23 mouse cellular contexts compared by ENCODE assay signal in the genomic region with DNA sequence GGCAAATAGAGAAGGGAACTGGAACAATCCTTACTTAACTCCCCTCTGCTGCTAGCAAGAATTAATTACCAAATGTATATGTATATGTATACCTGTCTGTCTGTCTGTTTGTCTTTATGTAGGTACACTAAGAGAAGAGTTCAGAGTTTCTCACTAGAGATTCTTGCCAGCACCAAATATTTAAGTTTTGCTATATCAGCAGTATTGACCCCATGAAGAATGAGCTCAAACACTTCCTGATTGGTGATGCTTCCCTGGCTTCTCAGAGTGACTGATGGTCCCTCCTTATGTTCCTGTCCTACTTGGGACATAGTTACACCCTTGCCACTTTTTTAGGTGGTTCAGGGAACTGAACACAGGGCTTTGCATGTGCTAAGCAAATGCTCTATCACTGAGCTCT.
DNase-seq lines count a peak whose midpoint lies in the region; ATAC-seq and TF ChIP-seq lines count a peak whose summit lies in the region.
"Had no signal": no experiment of that assay in that cellular context is flagged by ENCODE, and none has a peak within 500 bp of the region (broad histone marks: within the 10 kb centered on the region; RNA-seq: fewer than 3 reads in every experiment).

No protein-coding gene starts in this region.

- in situ Hi-C loops in CH12.LX (cut with MboI; ENCODE audit: low pct_ligation_motif_present, low pct_unique_long_range_greater_than_20kb, low sequenced_read_pairs) (no loop called here), ES-E14 (cut with MboI; ENCODE audit: low sequenced_read_pairs in 2 of 2, unreplicated experiment in 2 of 2) (no loop called here)

- H3K4me2 ChIP-seq in CH12.LX (ENCODE audit: insufficient read depth, low read depth, poor library complexity, severe bottlenecking) = no peak overlapping the region

- no peak overlapping the region for H3K9ac ChIP-seq in CH12.LX (ENCODE audit: insufficient read depth, low read depth)
- no peak overlapping the region for H3K9ac ChIP-seq in ES-E14 (ENCODE audit: insufficient read depth, low read depth, low read length, poor library complexity, severe bottlenecking)
- no peak overlapping the region for H3K9ac ChIP-seq in MEL (ENCODE audit: control insufficient read depth, low read depth, low read length, poor library complexity, severe bottlenecking)

- dilution Hi-C loops in CH12.LX (cut with MboI; ENCODE audit: extremely low pct_ligation_motif_present, extremely low pct_unique_long_range_greater_than_20kb, low sequenced_read_pairs) = no loop called here

- no peak for TF ChIP-seq POLR2A in CH12.LX (IDR thresholded peaks at IDR 0.05; ENCODE audit: low read depth, low read length)
- TF ChIP-seq POLR2A in MEL (IDR thresholded peaks at IDR 0.05; ENCODE audit: control insufficient read depth in 1 of 2, insufficient read depth in 1 of 2, low read depth in 1 of 2, low read length in 2 of 2, poor library complexity in 1 of 2) = no peak

- TF ChIP-seq CTCF in CH12.LX (conservative IDR thresholded peaks at IDR 0.05 in 1 of 2, IDR thresholded peaks at IDR 0.05 in 1 of 2; ENCODE audit: low read depth in 2 of 2, low read length in 2 of 2) (no peak), MEL (IDR thresholded peaks at IDR 0.05 in 2 of 3, conservative IDR thresholded peaks at IDR 0.05 in 1 of 3; ENCODE audit: control insufficient read depth in 1 of 3, insufficient read depth in 1 of 3, low read depth in 2 of 3, low read length in 3 of 3, poor library complexity in 1 of 3, severe bottlenecking in 1 of 3) (no peak)

- DNase-seq in CH12.LX (ENCODE audit: extremely low read depth) (no peak), ES-E14 (ENCODE audit: low read depth, low spot score) (no peak), MEL (ENCODE audit: low read depth, low spot score) (no peak)
- DNase-seq in thymus, adult 18-20 months = no peak
- no peak for DNase-seq in thymus, postnatal 10 days (ENCODE audit: low spot score in 2 of 2)
- DNase-seq: adrenal gland, adult 2 months; adrenal gland, adult 8-10 months; adrenal gland, postnatal 10 days; adrenal gland, postnatal 14 days; adrenal gland, postnatal 25 days; adrenal gland, postnatal 36 days; B cell, adult 2 months; cerebellum, adult 11 months; cerebellum, adult 11-12 months; cerebellum, adult 18-20 months; cerebellum, adult 2 months; cerebellum, adult 8-10 months; cerebellum, adult 9-10 months had no signal

- TF ChIP-seq EP300 in CH12.LX (IDR thresholded peaks at IDR 0.05; ENCODE audit: low read length) (no peak), MEL (IDR thresholded peaks at IDR 0.05; ENCODE audit: low read depth in 1 of 2, low read length in 2 of 2) (no peak)

- H3K79me2 ChIP-seq in CH12.LX (replicated peaks; ENCODE audit: control insufficient read depth, extremely low read depth, insufficient read depth, poor library complexity, severe bottlenecking) (no peaks in the 10 kb centered on the region), MEL (ENCODE audit: control insufficient read depth, insufficient read depth, low read length, poor library complexity) (no peaks in the 10 kb centered on the region)

- H3K4me1 ChIP-seq in CH12.LX (ENCODE audit: control insufficient read depth in 1 of 2, insufficient read depth in 2 of 2) (no peaks in the 10 kb centered on the region), ES-E14 (ENCODE audit: control insufficient read depth in 2 of 2, insufficient read depth in 2 of 2, low read length in 2 of 2, poor library complexity in 1 of 2) (peaks cover 0 to 1% of the 10 kb centered on the region in 2 experiments; a peak in 1 of 4 replicates), MEL (ENCODE audit: control insufficient read depth in 1 of 2, insufficient read depth in 2 of 2, low read length in 2 of 2) (peaks cover 5 to 9% of the 10 kb centered on the region in 2 experiments)

- H3K36me3 ChIP-seq in CH12.LX (replicated peaks in 1 of 2; ENCODE audit: control insufficient read depth in 1 of 2, insufficient read depth in 1 of 2, low read length in 1 of 2) (peaks cover 5 to 27% of the 10 kb centered on the region in 2 experiments), ES-E14 (ENCODE audit: control insufficient read depth, insufficient read depth, low read length, poor library complexity, severe bottlenecking) (no peaks in the 10 kb centered on the region), MEL (ENCODE audit: control insufficient read depth in 1 of 2, insufficient read depth in 2 of 2, low read length in 2 of 2) (peaks cover 4 to 11% of the 10 kb centered on the region in 2 experiments)

- TF ChIP-seq RAD21 in CH12.LX (IDR thresholded peaks at IDR 0.05; ENCODE audit: low read depth, low read length) (no peak), MEL (IDR thresholded peaks at IDR 0.05; ENCODE audit: low read depth, low read length) (no peak)

- H3K9me3 ChIP-seq in CH12.LX (replicated peaks; ENCODE audit: low read length) (no peaks in the 10 kb centered on the region), ES-E14 (ENCODE audit: control insufficient read depth, insufficient read depth, low read depth, low read length) (no peaks in the 10 kb centered on the region), MEL (replicated peaks; ENCODE audit: insufficient read depth, low read length) (no peaks in the 10 kb centered on the region)

- ATAC-seq in erythroblast, adult 5-6 weeks (replicated peaks; ENCODE audit: low FRiP score, poor library complexity, severe bottlenecking) = 0 out of 2 replicates have a peak, but pooled peaks have one; percentile 24
- no peak for ATAC-seq in inflammation-experienced regulatory T-cells, adult 6 months
- ATAC-seq in activated CD4-positive, CD25-positive, alpha-beta regulatory T cell, adult 4 months = no peak
- ATAC-seq: CD4-positive, CD25-positive, alpha-beta regulatory T cell, adult 4 months; Patski had no signal

- H3K27ac ChIP-seq in CH12.LX (ENCODE audit: insufficient read depth, low read depth) = no peak overlapping the region
- H3K27ac ChIP-seq in ES-E14 (ENCODE audit: insufficient read depth, low read depth, low read length, poor library complexity, severe bottlenecking) = no peak overlapping the region
- H3K27ac ChIP-seq in MEL (ENCODE audit: control insufficient read depth, low read depth, low read length) = no peak overlapping the region

- H3K4me3 ChIP-seq in CH12.LX (replicated peaks in 1 of 3; ENCODE audit: low read depth in 2 of 3, low read length in 2 of 3, poor library complexity in 1 of 3) (no peak overlapping the region), ES-E14 (ENCODE audit: insufficient read depth in 1 of 2, low read depth in 1 of 2, low read length in 2 of 2, poor library complexity in 1 of 2, severe bottlenecking in 1 of 2) (no peak overlapping the region), MEL (ENCODE audit: control insufficient read depth in 1 of 2, insufficient read depth in 1 of 2, low read depth in 2 of 2, low read length in 2 of 2) (no peak overlapping the region)

- H3K27me3 ChIP-seq in CH12.LX (replicated peaks) = no peaks in the 10 kb centered on the region
- no peaks in the 10 kb centered on the region for H3K27me3 ChIP-seq in MEL (ENCODE audit: control insufficient read depth in 1 of 2, insufficient read depth in 2 of 2, low read length in 2 of 2)
- H3K27me3 ChIP-seq: Patski had no signal

TF ChIP-seq in CH12.LX, 34 proteins besides CTCF, POLR2A, EP300 and RAD21:
- TF ChIP-seq BHLHE40 (IDR thresholded peaks at IDR 0.05; ENCODE audit: low read depth, low read length) (no peak), MAFK (IDR thresholded peaks at IDR 0.05; ENCODE audit: insufficient replicate concordance, low read length) (0 out of 2 replicates have a peak, but pooled peaks have one; percentile 53)

TF ChIP-seq in ES-E14, 5 proteins besides CTCF, POLR2A, EP300 and RAD21:
- TF ChIP-seq HCFC1 (IDR thresholded peaks at IDR 0.05; ENCODE audit: borderline replicate concordance, insufficient read depth, low read length) = no peak
- peak; percentile 55; the same call in 1 of the 2 replicates for TF ChIP-seq MAFK (IDR thresholded peaks at IDR 0.05; ENCODE audit: insufficient read depth, low read depth, low read length)
- no peak for TF ChIP-seq ZC3H11A (IDR thresholded peaks at IDR 0.05; ENCODE audit: borderline replicate concordance, low read depth, low read length)
TF ChIP-seq in ES-E14: peak in this region for 1.

TF ChIP-seq in MEL, 35 proteins besides CTCF, POLR2A, EP300 and RAD21:
- TF ChIP-seq ZKSCAN1 (IDR thresholded peaks at IDR 0.05; ENCODE audit: low read depth, low read length) = no peak
- no peak for TF ChIP-seq CHD1 (IDR thresholded peaks at IDR 0.05; ENCODE audit: low read depth, low read length)
- 0 out of 2 replicates have a peak, but pooled peaks have one; percentile 20 for TF ChIP-seq MAFK (IDR thresholded peaks at IDR 0.05; ENCODE audit: borderline replicate concordance, low read depth, low read length)
